Mouse (Mus musculus): Measurements from ENCODE around the gene Ptprn2. TPM values are rescaled to one million over a fixed set of nuclear protein-coding genes. Genes with fewer than 3 reads are reported as not detected.

Gene Ptprn2
- polyA plus RNA-seq, 1 experiment from 2014 or later, result 0.07 TPM

DNA sequence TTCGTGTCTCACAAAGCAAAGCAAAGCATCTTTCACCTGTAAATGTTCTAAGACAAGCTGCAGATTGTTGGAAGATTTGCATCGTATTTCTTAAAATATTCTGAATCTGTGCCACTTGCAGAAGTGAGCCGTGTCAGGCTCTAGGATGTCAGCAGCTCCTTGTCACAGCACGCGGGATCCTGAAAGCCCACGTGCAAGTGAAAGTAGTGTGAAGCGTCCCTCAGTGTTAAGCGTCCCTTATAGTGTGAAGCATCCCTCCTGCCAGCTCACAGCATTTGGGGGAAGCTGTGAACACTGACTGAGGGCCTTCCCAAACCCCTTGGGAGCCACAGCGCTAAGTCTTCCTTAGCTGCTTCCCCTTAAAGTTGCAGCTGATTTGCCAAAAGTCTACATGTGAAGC lies 768.8 kb downstream of the Ptprn2 start:
- H3K4me3 ChIP-seq (ENCODE audit: low read length), result no peak overlapping the region
- no peak for ATAC-seq (replicated peaks; ENCODE audit: extremely low read depth, insufficient read depth, low FRiP score)
- no peaks in the 10 kb centered on the region for H3K36me3 ChIP-seq (ENCODE audit: control insufficient read depth, insufficient read depth)
- H3K9me3 ChIP-seq (replicated peaks; ENCODE audit: control insufficient read depth, low read length), result no peaks in the 10 kb centered on the region
- H3K9ac ChIP-seq (ENCODE audit: low read length), result no peak overlapping the region
- no peak overlapping the region for H3K4me2 ChIP-seq (ENCODE audit: low read depth, low read length)
- no peaks in the 10 kb centered on the region; the same call in 1 of the 2 replicates for H3K27me3 ChIP-seq (ENCODE audit: control insufficient read depth, insufficient read depth, low read length)
- no peak overlapping the region for H3K27ac ChIP-seq (ENCODE audit: low read length)
- 62% methylated on average over 9 of the region's 9 CpGs for WGBS
- H3K4me1 ChIP-seq (ENCODE audit: control insufficient read depth, insufficient read depth, low read length), result peaks cover 11% of the 10 kb centered on the region

GRCm38 (mm10) chr12:117255325-117255724 lies 769.8 kb downstream of the Ptprn2 start:
- 48% methylated on average over 6 of the region's 6 CpGs for WGBS
- Histone ChIP-seq H3K4me1 (ENCODE audit: control insufficient read depth, insufficient read depth, low read length) (peaks cover 11% of the 10 kb centered on the region), H3K36me3 (ENCODE audit: control insufficient read depth, insufficient read depth) (no peaks in the 10 kb centered on the region), H3K27me3 (ENCODE audit: control insufficient read depth, insufficient read depth, low read length) (no peaks in the 10 kb centered on the region; the same call in 1 of the 2 replicates), H3K9me3 (replicated peaks; ENCODE audit: control insufficient read depth, low read length) (no peaks in the 10 kb centered on the region), H3K4me2 (ENCODE audit: low read depth, low read length) (no peak overlapping the region), H3K4me3 (ENCODE audit: low read length) (no peak overlapping the region), H3K27ac (ENCODE audit: low read length) (no peak overlapping the region), H3K9ac (ENCODE audit: low read length) (no peak overlapping the region)
- ATAC-seq (replicated peaks; ENCODE audit: extremely low read depth, insufficient read depth, low FRiP score), result no peak

GRCm38 (mm10) chr12:117255776-117256342 lies 770.3 kb downstream of the Ptprn2 start:
- no peak for ATAC-seq (replicated peaks; ENCODE audit: extremely low read depth, insufficient read depth, low FRiP score)
- no peak overlapping the region for H3K27ac ChIP-seq (ENCODE audit: low read length)
- H3K9ac ChIP-seq (ENCODE audit: low read length), result no peak overlapping the region
- no peak overlapping the region for H3K4me3 ChIP-seq (ENCODE audit: low read length)
- H3K9me3 ChIP-seq (replicated peaks; ENCODE audit: control insufficient read depth, low read length), result no peaks in the 10 kb centered on the region
- H3K4me1 ChIP-seq (ENCODE audit: control insufficient read depth, insufficient read depth, low read length), result peaks cover 7% of the 10 kb centered on the region
- no peaks in the 10 kb centered on the region for H3K36me3 ChIP-seq (ENCODE audit: control insufficient read depth, insufficient read depth)
- 76% methylated on average over 2 of the region's 2 CpGs for WGBS
- no peak overlapping the region for H3K4me2 ChIP-seq (ENCODE audit: low read depth, low read length)
- H3K27me3 ChIP-seq (ENCODE audit: control insufficient read depth, insufficient read depth, low read length), result no peaks in the 10 kb centered on the region; the same call in 1 of the 2 replicates

DNA sequence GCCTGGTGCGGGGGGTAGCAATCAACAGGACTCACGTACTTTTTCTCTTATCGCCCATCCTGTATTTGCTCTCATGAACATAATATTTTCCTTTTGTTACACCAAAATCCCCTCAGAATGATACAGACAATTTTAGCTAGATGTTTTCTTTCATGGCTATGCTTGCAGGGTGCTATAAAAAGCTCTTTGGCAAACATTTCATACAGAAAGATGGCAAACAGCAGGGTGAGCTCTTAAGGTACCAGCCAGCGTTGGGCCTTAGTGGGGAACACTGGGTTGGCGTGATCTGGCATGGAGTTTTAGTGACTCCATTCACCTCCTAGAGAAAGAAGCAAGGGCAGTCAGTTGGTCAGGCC lies 771.3 kb downstream of the Ptprn2 start:
- no peak for ATAC-seq (replicated peaks; ENCODE audit: extremely low read depth, insufficient read depth, low FRiP score)
- H3K9ac ChIP-seq (ENCODE audit: low read length), result no peak overlapping the region
- H3K27me3 ChIP-seq (ENCODE audit: control insufficient read depth, insufficient read depth, low read length), result no peaks in the 10 kb centered on the region; the same call in 1 of the 2 replicates
- H3K4me1 ChIP-seq (ENCODE audit: control insufficient read depth, insufficient read depth, low read length), result peaks cover 6% of the 10 kb centered on the region
- H3K4me3 ChIP-seq (ENCODE audit: low read length), result no peak overlapping the region
- no peaks in the 10 kb centered on the region for H3K36me3 ChIP-seq (ENCODE audit: control insufficient read depth, insufficient read depth)
- 80% methylated on average over 5 of the region's 5 CpGs for WGBS
- no peak overlapping the region for H3K4me2 ChIP-seq (ENCODE audit: low read depth, low read length)
- H3K9me3 ChIP-seq (replicated peaks; ENCODE audit: control insufficient read depth, low read length), result no peaks in the 10 kb centered on the region
- H3K27ac ChIP-seq (ENCODE audit: low read length), result no peak overlapping the region

DNA sequence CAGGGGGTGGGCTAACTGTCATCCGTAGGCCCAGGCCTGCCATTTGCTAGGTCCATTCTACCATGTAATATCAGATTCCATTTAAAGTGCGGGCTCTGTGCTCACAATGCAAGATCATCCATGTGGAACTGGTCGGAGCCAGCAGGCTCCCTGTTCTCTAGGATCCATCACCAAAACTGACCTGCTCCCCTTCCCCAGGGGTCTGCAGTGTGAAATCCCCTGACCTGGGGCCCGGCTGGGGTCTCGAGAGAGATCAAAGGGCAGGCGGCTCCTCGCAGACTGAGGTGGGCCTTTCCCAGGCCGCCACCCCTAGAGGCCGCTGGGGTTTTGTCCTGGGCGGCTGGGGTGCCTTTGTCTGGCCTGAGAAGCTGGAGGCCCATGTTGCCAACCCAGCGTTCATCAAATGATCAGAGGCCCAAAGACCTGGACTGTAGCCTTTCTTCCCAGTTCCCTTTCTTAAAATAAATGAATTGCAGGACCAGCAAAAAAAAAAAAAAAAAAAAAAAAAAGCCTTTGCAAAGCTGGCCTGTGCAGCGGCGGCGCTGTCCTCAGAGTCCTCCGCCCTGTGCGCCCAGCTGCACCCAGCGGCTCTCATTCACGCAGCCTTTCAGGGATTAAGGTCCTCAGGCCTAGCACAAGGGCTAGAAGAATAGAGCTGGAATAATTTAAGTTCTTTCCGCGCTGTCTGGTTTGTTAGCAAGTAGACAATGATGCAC lies 771.8 kb downstream of the Ptprn2 start:
- Histone ChIP-seq H3K27me3 (ENCODE audit: control insufficient read depth, insufficient read depth, low read length) (no peaks in the 10 kb centered on the region; the same call in 1 of the 2 replicates), H3K27ac (ENCODE audit: low read length) (no peak overlapping the region), H3K4me2 (ENCODE audit: low read depth, low read length) (no peak overlapping the region), H3K36me3 (ENCODE audit: control insufficient read depth, insufficient read depth) (no peaks in the 10 kb centered on the region), H3K9me3 (replicated peaks; ENCODE audit: control insufficient read depth, low read length) (no peaks in the 10 kb centered on the region), H3K4me3 (ENCODE audit: low read length) (no peak overlapping the region), H3K9ac (ENCODE audit: low read length) (no peak overlapping the region), H3K4me1 (ENCODE audit: control insufficient read depth, insufficient read depth, low read length) (peaks cover 1% of the 10 kb centered on the region)
- ATAC-seq (replicated peaks; ENCODE audit: extremely low read depth, insufficient read depth, low FRiP score), result no peak
- WGBS, result 53% methylated on average over 20 of the region's 20 CpGs

DNA sequence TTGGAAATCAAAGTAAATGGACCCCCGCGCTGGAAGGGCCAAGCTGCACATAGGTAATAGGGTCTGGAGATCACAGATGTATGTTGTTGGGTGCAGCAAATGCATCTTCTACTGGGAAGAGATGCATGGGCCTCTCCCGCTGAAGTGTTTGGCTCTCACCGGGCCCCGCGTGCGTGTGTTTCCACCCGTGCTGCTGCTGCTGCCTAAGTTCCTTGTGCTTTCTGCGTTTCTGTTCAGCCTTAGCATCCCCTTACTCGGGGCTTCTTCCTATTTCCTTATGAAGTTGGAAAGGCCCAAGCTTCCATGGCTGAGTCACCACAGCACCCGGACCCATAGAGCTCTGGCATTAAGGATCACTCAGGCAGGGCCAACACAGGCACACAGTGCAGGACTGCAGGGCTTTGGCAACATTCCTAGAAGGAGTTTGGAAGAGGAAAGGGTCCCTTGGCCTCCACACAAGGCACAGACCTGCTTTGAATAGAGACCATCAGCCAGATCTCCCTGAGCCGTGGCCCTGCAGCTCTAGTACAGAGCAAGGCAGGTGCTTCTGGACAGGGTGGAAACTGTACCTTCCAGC lies 772.5 kb downstream of the Ptprn2 start:
- Histone ChIP-seq H3K4me2 (ENCODE audit: low read depth, low read length) (no peak overlapping the region), H3K36me3 (ENCODE audit: control insufficient read depth, insufficient read depth) (no peaks in the 10 kb centered on the region), H3K27me3 (ENCODE audit: control insufficient read depth, insufficient read depth, low read length) (no peaks in the 10 kb centered on the region; the same call in 1 of the 2 replicates), H3K4me3 (ENCODE audit: low read length) (no peak overlapping the region), H3K9ac (ENCODE audit: low read length) (no peak overlapping the region), H3K27ac (ENCODE audit: low read length) (no peak overlapping the region), H3K9me3 (replicated peaks; ENCODE audit: control insufficient read depth, low read length) (no peaks in the 10 kb centered on the region), H3K4me1 (ENCODE audit: control insufficient read depth, insufficient read depth, low read length) (no peaks in the 10 kb centered on the region)
- 59% methylated on average over 12 of the region's 12 CpGs for WGBS
- ATAC-seq (replicated peaks; ENCODE audit: extremely low read depth, insufficient read depth, low FRiP score), result no peak

DNA sequence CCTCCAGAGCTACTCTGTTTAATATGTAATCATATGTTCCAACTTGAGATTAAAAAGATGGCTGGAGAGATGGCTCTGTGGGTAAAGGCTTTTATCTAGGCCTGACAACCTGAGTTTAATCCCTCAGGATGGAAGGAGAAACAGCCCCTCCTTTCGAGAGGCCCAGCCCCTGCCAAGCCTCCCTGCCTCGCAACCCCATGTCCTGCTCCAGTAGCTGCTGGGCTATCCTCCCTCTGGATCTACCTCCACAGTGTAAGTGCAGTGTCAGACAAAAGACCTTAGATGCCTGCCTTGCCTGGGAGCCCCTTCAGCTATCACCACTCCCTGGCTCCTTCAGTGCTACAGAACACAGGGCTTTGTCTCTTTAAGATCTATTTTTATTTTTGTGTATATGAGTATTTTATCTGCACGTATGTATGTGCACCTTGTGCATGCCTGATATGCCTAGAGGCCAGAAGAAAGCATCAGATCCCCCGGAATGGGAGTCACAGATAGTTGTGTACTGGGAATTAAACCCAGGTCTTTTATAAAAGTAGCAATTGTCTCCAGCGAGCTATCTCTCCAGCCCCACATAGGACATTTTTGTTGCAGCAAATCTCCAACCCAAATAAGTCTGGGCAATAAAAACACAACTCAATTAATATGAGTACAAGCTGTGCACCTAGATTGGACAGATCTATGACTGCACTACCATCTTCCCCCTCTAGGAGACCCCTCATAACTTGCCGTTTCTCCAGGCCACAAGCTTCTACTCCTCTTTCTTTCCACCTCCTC lies 775.1 kb downstream of the Ptprn2 start:
- Histone ChIP-seq H3K27ac (ENCODE audit: low read length) (no peak overlapping the region), H3K4me3 (ENCODE audit: low read length) (no peak overlapping the region), H3K9ac (ENCODE audit: low read length) (no peak overlapping the region), H3K36me3 (ENCODE audit: control insufficient read depth, insufficient read depth) (no peaks in the 10 kb centered on the region), H3K4me2 (ENCODE audit: low read depth, low read length) (no peak overlapping the region), H3K4me1 (ENCODE audit: control insufficient read depth, insufficient read depth, low read length) (no peaks in the 10 kb centered on the region), H3K27me3 (ENCODE audit: control insufficient read depth, insufficient read depth, low read length) (no peaks in the 10 kb centered on the region; the same call in 1 of the 2 replicates), H3K9me3 (replicated peaks; ENCODE audit: control insufficient read depth, low read length) (no peaks in the 10 kb centered on the region)
- no peak for ATAC-seq (replicated peaks; ENCODE audit: extremely low read depth, insufficient read depth, low FRiP score)
- 58% methylated on average over 6 of the region's 6 CpGs for WGBS

GRCm38 (mm10) chr12:117261165-117261440 lies 775.6 kb downstream of the Ptprn2 start:
- Histone ChIP-seq H3K9ac (ENCODE audit: low read length) (no peak overlapping the region), H3K27ac (ENCODE audit: low read length) (no peak overlapping the region), H3K36me3 (ENCODE audit: control insufficient read depth, insufficient read depth) (no peaks in the 10 kb centered on the region), H3K27me3 (ENCODE audit: control insufficient read depth, insufficient read depth, low read length) (no peaks in the 10 kb centered on the region; the same call in 1 of the 2 replicates), H3K4me2 (ENCODE audit: low read depth, low read length) (no peak overlapping the region), H3K9me3 (replicated peaks; ENCODE audit: control insufficient read depth, low read length) (no peaks in the 10 kb centered on the region), H3K4me1 (ENCODE audit: control insufficient read depth, insufficient read depth, low read length) (no peaks in the 10 kb centered on the region), H3K4me3 (ENCODE audit: low read length) (no peak overlapping the region)
- ATAC-seq (replicated peaks; ENCODE audit: extremely low read depth, insufficient read depth, low FRiP score), result no peak
- 44% methylated on average over 3 of the region's 3 CpGs for WGBS

DNA sequence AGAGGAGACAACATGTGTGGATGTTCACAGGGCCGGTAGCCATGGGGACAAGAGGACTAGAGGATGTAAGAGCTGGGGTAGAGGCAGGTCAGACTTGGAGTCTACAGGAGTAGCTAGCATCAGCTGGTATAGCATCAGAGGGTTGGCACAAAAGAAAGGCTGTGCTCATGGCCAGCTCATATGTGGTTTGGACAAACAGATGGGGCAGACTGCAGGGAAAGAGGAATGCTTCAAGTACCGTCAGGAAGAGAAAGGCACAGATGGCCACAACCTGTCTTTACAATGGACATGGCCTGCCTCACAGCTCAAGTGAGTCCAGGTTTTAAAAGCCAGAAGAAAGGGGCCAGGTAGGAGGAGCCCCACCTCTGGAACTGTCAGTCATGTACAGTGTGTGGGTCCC lies 776.5 kb downstream of the Ptprn2 start:
- Histone ChIP-seq H3K9ac (ENCODE audit: low read length) (no peak overlapping the region), H3K9me3 (replicated peaks; ENCODE audit: control insufficient read depth, low read length) (no peaks in the 10 kb centered on the region), H3K4me2 (ENCODE audit: low read depth, low read length) (no peak overlapping the region), H3K27me3 (ENCODE audit: control insufficient read depth, insufficient read depth, low read length) (no peaks in the 10 kb centered on the region; the same call in 1 of the 2 replicates), H3K36me3 (ENCODE audit: control insufficient read depth, insufficient read depth) (no peaks in the 10 kb centered on the region), H3K4me3 (ENCODE audit: low read length) (no peak overlapping the region), H3K27ac (ENCODE audit: low read length) (no peak overlapping the region), H3K4me1 (ENCODE audit: control insufficient read depth, insufficient read depth, low read length) (no peaks in the 10 kb centered on the region)
- WGBS, result 81% methylated on average over 2 of the region's 2 CpGs
- no peak for ATAC-seq (replicated peaks; ENCODE audit: extremely low read depth, insufficient read depth, low FRiP score)

Data from heart, embryonic 16.5 days (tissue).